Mouse (Mus musculus): ENCODE measurements at regions not wholly inside any gene's neighbourhood (a gene's known extent, or its start where the extent isn't known, plus 50 kb on each side); places are given as distances from the start of the nearest gene placed in this dataset.

DNA sequence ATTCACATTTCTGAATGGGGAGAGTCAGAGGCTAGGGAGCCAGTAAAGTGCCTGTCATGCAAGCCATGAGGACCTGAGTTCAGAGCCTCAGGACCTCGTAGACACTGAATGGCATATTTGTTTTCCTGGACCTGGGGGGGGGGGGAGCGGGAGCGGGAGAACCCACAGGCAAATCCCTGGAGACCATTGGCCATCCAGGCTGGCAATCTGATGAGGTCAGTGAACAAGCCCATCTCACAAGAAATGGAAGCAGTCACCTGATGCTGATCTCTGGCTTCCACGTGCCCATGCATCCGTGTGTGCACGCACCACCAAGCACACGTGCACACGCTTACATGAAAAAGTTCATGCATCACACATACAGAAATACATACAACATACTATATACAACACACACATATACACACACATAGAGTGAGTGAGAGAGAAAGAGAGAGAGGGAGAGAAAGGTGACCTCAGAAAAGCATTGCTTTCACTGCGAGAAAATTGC, 196.2 kb downstream of the Dusp6 start:
- no peak for ATAC-seq (ENCODE audit: insufficient number of reproducible peaks, low FRiP score, low TSS enrichment)

DNA sequence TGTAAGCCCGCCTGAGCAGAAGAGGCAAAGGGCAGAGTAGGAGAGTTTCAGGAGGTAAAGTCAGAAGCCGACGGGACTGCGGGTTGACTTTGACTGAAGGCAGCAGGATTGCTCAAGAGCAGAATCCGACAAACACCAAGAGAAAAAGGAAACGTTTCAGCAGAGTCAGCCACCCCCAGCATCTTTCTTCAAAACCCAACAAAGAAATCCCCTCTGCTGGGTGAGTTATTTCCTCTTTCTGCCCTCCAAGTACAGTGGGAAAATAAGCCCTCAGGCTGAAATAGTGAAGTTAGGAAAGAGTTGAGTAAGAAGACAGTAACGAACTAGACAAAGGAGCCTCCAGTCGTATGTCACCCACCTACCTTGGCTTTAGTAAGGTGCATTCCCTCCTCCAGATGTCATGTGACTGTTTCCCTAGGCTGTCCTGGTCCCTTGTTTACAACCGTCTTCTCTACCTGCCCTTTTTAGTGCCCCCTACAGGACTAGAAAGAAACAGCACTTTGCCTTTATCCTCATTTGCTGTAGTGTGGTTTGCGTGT, 196.9 kb downstream of the Dusp6 start:
- ATAC-seq (ENCODE audit: insufficient number of reproducible peaks, low FRiP score, low TSS enrichment) = no peak

DNA sequence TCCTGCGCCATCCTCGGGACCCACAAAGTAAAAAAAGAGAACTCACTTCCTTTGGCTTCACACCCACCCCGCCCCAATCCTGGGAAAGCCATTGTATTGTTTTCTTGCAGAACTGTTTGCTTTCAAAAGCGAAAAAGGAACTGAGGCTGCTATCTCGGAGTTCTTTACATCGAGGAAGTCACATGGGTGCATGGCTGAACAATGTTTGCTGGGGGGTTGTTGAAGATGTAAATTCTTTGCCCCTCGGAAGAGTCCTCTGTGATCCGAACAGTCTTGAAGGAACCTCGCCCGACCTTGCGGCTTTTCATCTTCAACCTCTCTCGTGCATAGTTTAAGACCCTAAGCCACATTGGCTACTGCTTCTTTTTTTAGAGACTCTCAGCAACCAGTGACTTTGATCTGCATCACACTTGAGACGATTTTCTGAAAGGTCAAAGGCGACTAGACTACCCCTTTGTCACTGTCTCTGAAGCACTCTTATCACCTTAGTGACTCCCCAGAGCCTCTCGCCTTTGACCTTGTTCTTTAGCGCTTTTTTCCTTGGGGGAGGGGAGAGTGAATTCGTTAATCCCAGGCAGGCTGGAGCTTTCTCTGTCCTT, 197.9 kb downstream of the Dusp6 start:
- no peak for ATAC-seq (ENCODE audit: insufficient number of reproducible peaks, low FRiP score, low TSS enrichment)

DNA sequence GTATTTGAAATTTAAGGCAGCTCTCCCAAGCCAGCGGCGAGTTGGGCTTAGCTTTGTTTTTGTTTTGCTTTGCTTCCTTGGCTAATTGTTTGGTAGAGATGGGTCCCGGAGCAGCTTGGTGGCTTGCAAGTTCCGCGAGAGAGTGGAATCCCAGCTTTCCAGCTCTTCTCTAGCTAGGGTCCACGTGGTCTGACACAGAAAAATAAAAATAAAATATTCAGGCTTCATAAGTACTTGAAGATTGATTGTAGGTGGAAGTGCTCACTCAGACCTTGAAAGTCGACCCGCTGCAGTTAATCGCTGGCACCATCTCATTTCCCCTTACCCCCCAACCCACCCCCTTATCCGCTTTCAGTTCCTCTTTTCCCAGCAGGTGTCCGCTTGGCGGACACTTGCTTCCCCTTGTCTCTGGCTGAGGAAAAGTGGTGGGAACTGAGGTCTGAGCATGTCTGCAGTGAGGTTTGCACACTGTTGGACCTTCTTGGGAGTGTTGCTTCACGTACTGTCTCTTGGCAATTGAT, 198.5 kb downstream of the Dusp6 start:
- no peak for ATAC-seq (ENCODE audit: insufficient number of reproducible peaks, low FRiP score, low TSS enrichment)

DNA sequence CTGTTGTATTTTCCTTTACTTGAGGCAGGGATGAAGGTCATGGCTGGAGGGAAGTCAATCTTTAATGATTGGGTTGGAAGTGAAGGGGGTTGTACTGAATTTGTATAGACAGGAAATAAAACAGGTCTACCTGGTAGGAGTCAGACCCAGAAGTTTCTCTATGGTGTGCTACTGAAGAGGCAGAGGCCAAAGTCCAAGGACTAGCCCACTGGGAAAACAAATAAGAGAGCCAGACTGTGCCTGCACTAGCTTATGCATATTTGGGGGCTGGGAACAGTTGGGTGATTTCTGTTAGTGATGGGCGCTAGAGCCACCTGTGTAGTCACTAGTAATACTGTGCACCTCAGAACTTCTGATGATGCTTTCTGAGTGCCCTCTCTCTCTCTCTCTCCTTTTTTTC, 203.7 kb downstream of the Dusp6 start:
- ATAC-seq (ENCODE audit: insufficient number of reproducible peaks, low FRiP score, low TSS enrichment) = no peak

DNA sequence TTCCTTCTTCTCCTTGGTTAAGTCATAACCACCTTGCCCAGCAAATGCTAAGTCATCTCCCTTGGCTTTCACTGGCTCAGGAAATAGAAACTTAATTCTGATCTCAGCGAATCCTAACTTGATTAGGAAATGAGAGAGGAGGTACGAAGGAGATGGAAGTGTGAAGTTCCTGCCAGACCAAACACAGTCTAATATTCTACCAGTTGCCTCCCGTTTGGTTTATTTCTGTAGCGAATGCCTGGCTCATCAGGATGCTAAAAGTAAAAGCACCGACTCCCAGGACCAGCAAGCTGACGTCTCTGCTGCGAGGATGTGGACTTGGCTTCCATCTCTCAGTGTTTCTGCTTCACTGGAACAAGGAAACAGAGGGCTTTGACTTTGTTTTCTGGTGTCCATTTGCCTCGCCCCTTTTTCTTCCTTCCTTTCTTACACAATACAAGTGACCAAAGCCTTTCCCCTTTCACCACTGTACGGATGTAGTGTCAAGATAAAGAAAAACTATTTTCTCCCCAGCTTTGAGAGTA, 204.3 kb downstream of the Dusp6 start:
- ATAC-seq (ENCODE audit: insufficient number of reproducible peaks, low FRiP score, low TSS enrichment) = no peak

DNA sequence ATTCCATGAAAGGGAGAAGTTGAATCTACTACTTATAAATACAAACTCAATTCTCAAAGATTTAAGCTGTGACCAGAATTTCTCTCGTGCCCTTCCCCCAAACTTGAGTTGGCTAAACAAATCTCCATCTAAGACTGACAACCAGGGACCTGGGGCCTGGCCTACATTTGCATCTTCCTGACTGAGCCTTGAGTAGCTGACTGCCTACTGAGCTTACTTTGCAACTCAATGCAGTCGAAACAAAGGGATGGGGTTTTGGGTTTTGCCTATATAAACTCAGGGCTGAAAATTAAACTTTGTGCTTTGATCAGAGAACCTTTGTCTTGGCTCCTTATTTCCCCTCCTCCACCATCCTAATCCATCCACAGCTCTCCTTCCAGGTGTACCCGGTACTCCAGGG, 205.9 kb downstream of the Dusp6 start:
- ATAC-seq (ENCODE audit: insufficient number of reproducible peaks, low FRiP score, low TSS enrichment) = no peak

DNA sequence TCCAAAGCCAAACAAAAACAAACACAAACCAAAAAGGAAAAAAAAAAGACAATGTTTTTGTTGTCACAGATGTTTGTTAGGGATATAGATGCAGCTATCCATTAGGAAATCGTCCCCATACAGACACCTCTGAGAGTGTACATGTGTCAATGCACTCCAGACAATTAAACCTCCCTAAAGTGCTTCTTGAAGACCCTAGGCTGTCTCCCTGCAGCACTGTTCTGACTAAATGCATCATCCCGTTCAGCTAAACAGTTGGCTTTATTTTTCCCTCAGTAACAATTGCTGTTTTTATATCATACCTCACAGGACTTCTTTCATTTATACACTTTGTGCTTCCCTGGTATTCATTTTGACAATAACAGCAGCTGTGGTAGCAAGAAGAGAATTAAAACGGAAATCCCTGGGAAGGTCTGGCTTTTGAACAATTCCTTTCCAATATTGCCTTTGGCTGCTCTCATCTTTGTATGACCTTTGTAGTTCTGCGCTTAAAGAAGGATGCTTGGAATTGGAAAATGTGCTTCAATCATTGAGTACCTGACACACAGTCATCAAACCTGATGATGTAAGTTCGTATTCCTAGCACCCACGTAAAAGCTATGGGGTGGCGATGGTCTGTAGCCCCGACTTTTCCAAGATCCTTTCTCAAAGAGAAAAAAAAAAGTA, 208.9 kb downstream of the Dusp6 start:
- no peak for ATAC-seq (ENCODE audit: insufficient number of reproducible peaks, low FRiP score, low TSS enrichment)

DNA sequence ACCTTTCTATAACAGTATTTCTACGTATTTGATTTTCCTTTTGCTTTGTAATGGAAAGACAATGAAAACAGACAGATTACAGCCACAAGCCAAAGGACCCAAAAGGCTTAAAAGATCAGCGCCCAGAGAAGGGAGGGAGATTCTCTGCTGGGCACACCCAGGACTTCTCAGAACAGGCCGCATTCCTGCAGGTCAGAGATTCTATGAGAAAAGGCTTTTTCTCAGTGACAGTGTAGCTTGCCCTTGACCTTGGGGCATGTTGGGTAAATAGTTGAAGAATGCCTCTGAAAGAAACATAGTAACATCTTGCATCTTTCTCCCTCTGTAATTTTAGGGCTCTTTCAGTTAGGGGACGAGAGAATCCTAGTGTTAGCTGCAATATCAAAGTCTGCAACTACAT, 209.8 kb downstream of the Dusp6 start:
- no peak for ATAC-seq (ENCODE audit: insufficient number of reproducible peaks, low FRiP score, low TSS enrichment)

DNA sequence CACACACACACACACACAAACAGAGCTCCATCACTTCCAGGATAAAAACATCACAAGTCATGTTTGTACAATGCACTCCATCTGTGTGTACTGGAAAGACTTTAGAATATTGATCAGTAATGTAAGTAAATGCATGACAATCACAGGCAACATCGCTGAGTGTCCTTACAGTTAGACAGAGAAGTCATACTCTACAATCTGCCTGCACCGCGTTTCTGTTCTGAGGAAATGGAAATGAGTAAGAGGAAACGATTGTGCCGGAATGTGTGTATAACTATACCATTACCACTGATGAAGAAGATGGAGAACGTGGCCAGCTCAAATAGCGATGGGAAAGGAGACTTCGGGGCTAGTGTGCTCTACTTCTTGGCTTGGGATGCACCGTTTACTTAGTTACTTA, 210.7 kb downstream of the Dusp6 start:
- no peak for ATAC-seq (ENCODE audit: insufficient number of reproducible peaks, low FRiP score, low TSS enrichment)

DNA sequence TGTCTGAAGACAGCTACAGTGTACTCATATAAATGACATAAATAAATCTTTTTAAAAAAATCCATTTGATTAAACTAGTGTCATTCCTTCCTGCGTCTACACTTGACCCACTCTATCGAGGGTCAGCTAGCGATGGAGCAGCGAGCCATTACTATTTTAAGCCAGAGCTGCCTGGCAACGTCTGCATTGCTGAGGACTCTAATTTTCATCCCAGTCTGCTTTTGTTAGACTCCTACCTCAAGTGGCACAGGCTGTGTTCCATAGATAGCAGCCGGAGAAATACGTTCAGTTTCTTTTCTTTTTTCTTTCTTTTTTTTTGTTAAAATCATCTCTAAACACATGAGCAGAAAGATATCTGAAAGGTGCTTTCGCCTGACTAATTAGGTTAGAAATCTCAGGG, 211.5 kb downstream of the Dusp6 start:
- ATAC-seq (ENCODE audit: insufficient number of reproducible peaks, low FRiP score, low TSS enrichment) = no peak

DNA sequence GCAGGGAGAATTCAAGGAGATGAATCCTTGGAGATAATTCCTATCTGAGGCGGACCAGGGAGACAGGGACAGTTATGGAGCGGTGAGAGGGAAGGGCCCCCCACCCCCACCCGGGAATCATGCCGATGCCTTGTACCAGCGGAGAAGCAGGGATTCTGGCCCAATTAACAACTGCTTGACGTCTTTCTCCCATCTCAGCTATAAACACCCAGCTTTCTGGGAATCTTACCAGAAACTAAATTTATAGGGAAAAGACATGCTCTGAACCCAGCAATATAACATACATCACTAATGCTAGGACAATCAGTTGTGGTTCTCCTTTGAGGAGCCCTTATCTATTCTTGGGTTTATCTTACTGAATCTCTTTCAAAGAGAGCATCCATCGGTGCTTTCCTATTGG, 213.2 kb downstream of the Dusp6 start:
- no peak for ATAC-seq (ENCODE audit: insufficient number of reproducible peaks, low FRiP score, low TSS enrichment)

DNA sequence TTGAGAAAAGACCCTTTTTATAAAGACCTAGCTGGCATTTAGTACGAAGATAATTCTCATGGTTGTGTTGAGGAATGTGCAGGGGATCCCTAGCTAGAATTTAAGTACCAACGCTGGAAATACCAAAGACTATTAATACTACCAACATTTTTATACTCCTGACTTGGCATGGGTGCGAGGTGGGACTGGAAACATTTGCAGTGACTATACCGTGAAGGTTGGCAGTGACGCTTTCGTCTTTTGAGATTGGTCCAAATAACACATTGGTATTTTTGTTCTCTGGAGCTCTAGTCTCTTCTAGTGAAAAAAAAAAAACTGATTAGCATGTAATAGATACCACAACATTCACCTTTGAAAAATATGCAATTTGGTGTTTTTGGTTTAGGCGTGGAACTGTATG, 213.7 kb downstream of the Dusp6 start:
- no peak for ATAC-seq (ENCODE audit: insufficient number of reproducible peaks, low FRiP score, low TSS enrichment)

DNA sequence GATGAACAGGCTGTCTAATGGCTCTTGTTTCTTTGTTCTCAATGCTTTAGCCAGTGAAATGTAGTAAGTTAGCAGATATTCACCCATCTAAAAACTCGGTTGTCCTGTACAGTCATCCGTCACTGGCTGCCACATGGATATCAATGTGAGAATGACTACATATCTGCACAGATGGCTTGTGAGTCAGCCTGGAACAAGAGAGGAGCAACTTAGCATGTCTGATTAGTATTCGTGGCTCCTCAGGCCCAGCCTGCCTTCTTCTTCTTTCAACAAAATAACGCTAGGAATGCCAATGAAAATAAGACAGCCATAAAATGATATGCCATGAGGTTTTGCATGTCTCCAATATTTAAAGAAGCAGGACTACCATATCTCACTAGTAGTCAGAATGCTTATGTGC, 217.5 kb downstream of the Dusp6 start:
- ATAC-seq (ENCODE audit: insufficient number of reproducible peaks, low FRiP score, low TSS enrichment) = no peak

DNA sequence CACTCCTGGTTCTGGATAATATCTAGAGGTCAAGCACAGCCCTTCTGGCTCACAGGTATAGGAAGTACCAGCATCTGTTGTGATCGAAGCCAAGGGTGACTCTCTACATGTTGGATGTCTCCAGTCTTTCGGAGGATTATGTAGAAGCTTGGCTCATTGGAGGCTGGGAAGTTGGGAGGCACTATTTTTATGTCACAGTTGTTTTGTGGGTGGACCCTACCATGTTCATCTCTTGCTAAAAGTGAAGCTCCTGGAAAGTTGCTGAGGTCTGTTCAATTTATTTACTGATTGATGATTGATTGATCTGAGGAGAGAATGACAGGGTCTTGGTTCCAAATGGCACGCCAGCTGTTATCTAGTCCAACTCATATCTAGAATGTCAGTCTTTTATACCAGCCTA, 219.0 kb downstream of the Dusp6 start:
- ATAC-seq (ENCODE audit: insufficient number of reproducible peaks, low FRiP score, low TSS enrichment) = no peak

DNA sequence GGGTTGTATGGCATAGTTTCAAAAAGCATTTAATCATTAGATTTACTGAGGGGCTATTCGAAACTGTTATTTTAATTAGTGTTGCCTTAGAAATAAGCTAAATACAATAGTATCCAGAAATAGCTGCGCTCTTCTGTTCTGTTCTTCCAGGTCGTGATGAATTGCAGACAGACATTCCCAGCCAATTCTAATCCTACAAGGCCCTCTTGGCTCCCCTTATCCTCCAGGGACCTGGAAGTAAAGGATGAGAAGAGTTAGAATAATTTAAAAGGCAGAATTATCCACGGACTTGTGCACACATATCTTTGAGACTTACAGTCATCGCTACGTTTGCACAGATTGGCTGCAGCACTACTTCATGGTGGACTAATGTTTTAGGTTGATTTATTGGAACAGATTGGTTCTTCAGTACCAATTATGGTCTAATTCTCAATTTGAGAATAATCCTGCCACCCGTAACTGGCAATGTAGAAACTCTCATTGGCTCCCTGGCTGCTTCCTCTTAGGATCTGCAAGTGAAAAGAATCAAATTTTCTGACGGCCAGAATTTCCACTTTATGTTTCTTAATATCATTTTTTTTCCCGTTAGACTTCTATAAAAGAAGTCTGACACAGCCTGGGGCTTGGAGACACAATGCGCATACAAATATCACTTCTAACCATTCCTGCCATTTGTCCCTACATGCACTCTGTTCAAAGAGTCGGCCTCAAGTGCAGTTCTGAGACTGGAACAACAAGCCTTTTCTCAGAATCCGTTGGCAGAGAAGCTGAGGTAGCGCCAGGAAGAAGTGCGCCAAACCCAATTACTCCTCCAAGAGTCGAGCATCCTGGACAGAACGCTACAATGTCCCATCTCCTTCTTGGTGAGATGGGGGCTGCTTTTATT, 225.4 kb downstream of the Dusp6 start:
- ATAC-seq (ENCODE audit: insufficient number of reproducible peaks, low FRiP score, low TSS enrichment) = 0 out of 2 replicates have a peak, but pooled peaks have one; percentile 20

DNA sequence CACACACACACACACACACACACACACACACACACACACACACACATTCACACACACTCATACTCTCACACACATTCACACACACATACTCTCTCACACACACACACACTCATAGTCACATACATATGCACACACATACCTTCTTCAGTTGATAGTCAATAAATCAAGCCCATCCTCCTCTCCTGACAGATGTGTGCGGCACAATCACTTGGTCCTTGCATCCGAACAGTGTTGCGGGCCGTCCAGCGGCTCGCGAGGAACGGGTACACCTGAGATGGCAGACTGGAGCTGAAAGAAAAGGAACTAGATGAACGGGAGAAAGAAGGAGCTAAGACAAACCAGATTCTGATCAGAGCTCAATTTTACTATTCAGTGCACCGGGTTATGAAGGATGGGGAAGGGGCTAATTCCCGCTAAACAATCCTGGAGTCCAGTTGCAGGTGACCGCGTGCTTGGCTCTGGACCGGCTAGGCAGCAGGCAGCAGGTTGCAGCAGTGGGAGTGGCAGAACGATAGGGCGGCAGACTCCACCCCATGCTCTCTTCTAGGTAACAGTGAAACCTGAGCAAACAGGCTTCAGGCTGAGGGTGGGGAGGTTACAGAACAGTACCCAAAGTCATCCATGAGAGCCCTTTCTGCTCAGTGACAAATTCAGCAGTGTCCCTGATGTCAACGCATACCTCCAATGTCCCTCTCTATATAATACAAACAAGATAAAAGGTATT, 247.8 kb downstream of the Csl start:
- ATAC-seq (ENCODE audit: insufficient number of reproducible peaks, low FRiP score, low TSS enrichment) = no peak

DNA sequence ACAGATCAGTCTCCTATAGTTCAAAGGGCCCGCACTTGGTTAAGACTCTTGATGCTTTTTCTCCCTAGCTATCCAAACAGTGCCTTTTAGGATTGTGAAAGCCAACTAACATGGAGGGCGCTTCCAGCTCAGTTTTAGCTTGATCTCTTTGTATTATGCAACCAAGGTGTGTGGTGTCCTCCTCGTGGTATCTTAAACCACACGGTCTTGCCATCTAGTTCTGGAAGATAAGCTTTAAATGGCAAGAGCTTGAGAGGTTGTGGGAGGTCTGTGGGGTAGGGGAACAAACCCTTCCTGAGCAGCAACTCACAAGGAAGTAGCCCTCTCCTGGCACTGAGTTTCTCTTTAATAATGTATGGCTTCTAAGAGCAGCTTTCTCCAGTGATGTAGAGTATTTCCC, 241.5 kb downstream of the Csl start:
- no peak for ATAC-seq (ENCODE audit: insufficient number of reproducible peaks, low FRiP score, low TSS enrichment)

DNA sequence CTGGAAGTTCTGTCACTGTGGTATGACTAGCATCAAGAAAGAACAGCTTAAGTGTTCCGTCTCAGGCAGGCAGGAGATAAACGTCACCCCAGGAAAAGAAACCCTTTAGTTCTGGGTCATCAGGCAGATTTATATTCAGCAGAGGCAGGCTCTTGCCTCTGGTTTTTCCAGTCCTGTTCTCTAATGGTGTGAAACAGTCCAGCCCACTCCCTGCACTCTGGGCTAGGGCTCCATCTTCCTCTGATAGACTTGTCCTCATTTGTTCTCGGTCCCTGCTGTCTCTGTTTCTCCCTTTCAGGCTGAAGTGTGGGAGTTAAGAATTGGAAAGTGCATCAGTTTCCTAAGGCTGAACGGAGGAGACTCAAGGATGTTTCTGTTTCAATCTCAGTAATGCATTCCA, 240.0 kb downstream of the Csl start:
- no peak for ATAC-seq (ENCODE audit: insufficient number of reproducible peaks, low FRiP score, low TSS enrichment)

DNA sequence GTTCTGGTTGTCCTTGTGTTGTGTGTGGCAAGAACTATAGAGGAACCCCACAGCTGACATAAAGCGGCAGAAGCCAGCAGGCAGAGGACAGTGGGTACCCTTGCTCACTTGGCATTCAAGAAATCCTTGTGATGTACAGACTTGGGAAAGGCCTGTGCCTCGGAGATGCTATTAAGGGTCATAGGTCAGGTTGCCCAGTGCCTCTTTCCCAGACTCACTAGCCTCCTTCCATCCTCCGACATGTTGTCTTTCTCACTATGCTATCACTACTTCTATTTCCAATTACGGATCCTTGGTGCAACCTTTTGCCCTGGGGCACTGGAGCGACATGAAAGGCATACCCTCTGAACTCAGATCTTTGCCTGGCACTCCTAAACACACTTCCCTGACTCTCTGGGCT, 235.6 kb downstream of the Csl start:
- no peak for ATAC-seq (ENCODE audit: insufficient number of reproducible peaks, low FRiP score, low TSS enrichment)

Measured in cerebellum, adult (tissue).